Mouse (Mus musculus) cerebellum, adult (tissue): Measurements from ENCODE around the gene Mapkapk3.

Experiments used
- ATAC-seq: cut with Nextera tagmentation; 2 replicates; pipeline ENCODE4 v1.9.2; 2017; ENCODE audit warnings: mild to moderate bottlenecking, moderate library complexity, mixed read lengths; ENCODE audit not compliant: insufficient number of reproducible peaks, low FRiP score, low TSS enrichment

Mapkapk3 gene

GRCm38 (mm10) chr9:107289211-107290076, at the start of gene Mapkapk3:
TSS of gene Mapkapk3 (minus strand) at chr9:107289877.
- peak; percentile 43; the same call in 1 of the 2 replicates for ATAC-seq

GRCm38 (mm10) chr9:107338172-107338883, 48.7 kb upstream of the Mapkapk3 start, which contains the start of gene Hemk1:
TSS of gene Hemk1 (minus strand) at chr9:107338350.
- peak; percentile 31; the same call in 1 of the 2 replicates for ATAC-seq

DNA sequence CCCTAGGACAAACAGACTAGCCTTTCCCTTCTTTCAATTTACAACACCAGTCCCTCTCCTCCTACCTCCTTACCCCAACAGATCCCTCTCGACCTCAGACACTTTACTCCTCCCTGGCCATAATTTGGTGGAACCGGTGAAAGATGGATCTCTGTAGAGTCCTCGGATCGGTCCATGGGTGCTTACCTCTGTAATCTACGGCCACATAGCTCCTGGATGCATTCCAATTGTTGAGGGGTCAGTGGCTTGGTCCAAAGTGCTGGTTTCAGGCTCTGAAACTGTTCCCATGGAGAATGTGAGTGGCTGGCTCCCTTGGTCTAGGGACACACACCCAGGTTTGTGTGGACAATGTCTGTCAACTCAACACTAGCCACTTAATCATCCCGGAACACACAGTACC, 46.7 kb upstream of the Mapkapk3 start:
- no peak for ATAC-seq

DNA sequence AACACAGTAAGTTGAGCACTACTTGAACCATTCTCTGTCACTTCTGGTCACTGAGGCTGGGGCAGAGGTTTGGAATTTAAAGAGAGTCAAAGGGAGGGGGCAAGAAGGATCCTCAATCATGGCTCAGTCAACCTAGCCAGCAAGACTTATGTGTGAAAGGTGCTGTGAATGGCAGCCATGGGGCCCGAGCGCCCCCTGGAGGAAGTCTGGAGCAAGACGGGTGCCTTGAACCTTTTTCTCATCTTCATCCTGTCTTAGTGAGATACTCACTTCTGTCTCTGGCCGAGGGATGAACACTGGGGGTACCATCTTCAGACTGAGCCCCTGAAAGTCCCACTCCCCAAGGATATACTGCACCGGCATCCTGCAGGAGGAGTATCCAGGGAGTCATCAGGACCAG, 46.2 kb upstream of the Mapkapk3 start:
- ATAC-seq, result no peak

DNA sequence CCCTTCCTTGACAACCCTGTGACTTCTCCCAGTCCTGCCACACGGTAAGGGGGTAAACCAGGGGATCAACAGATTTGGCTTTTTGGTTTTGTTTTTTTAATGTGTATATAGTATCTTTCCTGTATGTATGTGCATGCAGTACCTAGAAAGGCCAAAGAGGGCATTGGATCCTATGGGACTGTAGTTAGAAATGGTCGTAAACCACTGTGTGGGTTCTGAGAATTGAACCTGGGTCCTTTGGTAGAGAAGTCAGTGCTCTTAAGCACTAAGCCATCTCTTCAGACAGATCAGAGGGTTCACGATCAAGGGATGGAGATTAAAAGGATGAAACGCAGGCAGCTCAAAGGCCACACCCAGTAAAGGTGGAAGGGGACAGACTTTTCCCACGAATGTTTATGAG, 45.4 kb upstream of the Mapkapk3 start:
- no peak for ATAC-seq

DNA sequence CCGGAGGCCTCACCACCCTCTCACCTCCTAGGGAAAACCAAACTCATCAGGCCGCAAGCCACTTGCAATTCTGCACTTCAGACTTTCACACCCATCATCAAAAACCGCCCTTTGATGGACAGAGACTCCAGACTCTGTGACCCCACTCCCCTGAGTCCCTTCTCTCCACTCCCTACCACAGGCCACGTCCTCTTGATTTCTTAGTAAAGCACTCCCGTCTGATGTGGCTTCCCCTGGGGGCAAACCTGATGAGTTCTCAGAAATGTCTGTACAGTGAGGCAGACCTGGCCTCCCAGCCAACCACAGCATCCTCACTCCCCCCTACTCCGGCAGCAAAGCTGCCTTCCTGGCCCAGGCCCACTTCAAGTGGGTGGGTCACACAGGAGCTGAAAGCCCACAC, 44.7 kb upstream of the Mapkapk3 start:
- ATAC-seq, result no peak

DNA sequence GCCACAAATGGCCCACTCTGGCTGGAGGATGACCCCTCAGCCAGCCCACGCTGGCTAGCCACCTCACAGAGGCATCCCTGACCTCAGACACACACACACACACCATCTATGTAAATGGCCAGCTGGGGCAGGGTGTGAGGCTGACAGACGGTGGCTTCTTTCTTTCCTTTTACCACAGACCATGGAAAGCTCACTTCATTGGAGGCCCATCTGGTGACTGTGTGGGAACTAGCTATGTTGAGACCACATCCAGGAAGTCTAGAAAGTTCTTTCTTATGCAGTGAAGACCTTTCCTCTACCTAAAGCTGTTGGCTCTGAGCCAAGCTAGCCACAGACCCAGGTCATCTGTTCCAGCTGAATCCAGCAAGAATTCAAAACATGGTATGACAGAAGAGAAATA, 44.0 kb upstream of the Mapkapk3 start:
- ATAC-seq, result no peak

GRCm38 (mm10) chr9:107330791-107331190, 41.1 kb upstream of the Mapkapk3 start:
- ATAC-seq, result no peak

DNA sequence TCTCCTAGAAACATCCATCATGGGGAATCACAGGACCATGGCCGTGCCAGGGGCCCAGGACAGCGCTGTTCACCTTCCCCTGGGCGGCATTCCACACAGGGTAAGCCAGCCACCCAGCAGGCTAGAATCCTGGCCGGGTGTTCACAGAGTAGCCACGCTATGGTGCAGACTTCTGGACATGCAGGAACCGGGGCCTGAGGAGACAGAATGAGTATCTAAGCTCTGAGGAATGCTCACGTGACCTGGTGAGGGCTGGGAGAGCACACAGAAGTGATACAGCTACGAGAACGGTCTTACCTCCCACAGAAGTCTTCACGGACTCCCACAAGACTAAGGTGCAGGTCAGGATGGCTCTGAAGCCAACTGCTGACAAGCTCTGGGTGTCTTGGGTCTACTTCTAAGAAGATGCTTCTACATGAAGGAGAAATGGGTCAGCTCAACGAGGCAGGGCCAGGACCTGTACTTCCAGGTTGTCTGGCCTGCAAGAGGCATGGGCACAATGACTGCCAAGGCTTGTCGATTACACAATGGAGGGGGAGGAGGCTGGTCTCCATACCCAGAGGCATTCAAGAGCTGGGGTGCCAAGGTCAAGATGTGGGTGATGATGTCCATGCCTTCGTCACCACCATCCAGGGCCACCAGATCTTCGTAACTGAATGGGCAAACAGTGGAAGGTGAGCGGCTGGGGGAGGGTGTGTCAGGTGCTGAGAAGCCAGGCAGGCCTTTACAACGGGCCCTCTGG, 38.4 kb upstream of the Mapkapk3 start:
- ATAC-seq, result no peak

- ATAC-seq, result no peak
Observed at GRCm38 (mm10) chr9:107325904-107326303, 36.2 kb upstream of the Mapkapk3 start.

GRCm38 (mm10) chr9:107324799-107325561, 35.3 kb upstream of the Mapkapk3 start:
- ATAC-seq, result no peak

- peak; percentile 52; the same call in 1 of the 2 replicates for ATAC-seq
Observed at GRCm38 (mm10) chr9:107323558-107323957, 33.9 kb upstream of the Mapkapk3 start.

DNA sequence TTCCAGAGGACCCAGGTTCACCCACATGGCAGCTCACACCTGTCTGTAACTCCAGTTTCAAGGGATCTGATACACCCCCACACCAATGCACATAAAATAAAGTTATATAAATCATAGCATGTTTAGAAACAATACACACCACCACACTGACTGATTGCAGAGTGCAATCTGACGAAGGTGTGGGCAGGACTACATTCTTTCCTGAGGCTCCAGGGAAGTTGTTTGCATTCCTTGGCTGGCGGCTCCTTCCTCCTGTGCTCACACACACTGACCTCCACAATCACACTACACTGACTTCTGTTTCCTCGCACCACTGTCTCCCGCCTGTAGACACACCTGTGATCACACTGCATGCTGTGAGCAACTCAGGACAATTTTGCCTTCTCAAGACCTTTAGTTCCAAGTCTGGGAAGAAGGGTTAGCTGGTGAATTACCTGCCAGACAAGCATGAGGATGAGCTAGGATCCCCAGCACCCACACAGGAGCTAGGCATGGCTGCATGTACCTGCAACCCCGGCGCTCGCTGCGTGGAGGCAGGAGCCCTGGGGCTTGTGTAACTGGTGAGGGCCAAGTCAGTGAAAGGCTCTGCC, 32.9 kb upstream of the Mapkapk3 start:
- no peak for ATAC-seq

DNA sequence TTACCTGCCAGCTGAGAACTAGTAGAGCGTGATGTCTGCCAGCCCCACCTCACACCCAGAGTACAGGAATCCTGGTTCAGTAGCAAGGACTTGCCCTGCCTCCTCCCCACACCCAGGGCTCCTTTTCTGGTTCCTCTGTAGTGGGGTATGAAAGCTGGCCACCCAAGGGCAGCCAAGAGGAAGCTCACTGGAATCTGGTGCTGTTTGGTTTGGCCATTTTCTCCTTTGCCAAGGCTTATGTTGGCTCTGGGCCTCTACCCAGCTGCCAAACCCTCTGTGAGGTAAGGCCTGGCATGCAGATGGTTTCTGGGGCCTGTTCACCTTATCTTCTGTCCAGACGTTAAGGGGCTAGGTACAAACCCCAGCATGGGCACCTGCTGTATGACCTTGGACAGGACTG, 26.1 kb upstream of the Mapkapk3 start:
- no peak for ATAC-seq

GRCm38 (mm10) chr9:107313926-107314325, 24.2 kb upstream of the Mapkapk3 start:
- no peak for ATAC-seq

DNA sequence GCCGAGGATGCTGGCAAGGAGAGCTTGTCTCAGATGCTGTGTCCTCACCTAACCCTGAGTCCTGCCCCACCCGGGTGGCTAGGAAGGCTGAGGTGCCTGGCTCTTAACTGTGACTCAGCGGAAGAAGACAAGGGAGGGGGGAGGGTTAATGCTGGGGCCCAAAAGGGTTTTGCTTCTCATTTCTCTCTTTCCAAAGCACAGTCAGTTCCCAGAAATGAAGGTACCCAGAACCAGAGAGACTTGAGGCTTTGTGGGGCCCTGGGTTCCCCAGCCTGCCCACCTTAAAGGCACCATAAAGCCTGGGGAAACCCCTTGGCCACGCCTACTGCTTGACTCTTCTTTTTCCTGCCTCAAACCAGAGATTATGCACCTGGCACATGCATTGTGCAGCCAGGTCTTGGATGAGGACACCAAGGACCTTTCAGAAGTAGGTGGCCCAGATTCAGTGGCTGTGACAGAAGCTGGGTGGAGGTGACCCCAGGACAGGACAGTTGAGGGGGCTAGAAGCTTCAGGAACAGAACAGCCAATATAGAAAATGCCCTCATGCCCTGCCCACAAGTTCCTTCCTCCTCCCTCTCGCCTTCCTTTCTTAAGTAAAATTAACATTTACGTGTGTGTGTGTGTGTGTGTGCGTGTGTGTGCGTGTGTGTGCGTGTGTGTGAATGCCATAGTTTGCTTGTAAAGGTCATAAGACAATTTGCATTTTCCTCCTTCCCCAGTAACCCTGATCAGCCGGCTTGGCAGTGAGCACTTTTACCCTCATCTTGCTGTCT, 23.3 kb upstream of the Mapkapk3 start:
- no peak for ATAC-seq

- ATAC-seq, result no peak
Observed at GRCm38 (mm10) chr9:107309600-107309999, 19.9 kb upstream of the Mapkapk3 start.

GRCm38 (mm10) chr9:107309171-107309570, 19.5 kb upstream of the Mapkapk3 start:
- no peak for ATAC-seq
